Mouse (Mus musculus) midbrain, embryonic 12.5 days (tissue): ENCODE results near the gene 4930402F06Rik. TPM values are rescaled to one million over a fixed set of nuclear protein-coding genes. Genes with fewer than 3 reads are reported as not detected.

Experiments
- ATAC-seq: fragments of 200-750 bp; cut with Nextera tagmentation; 2 replicates; pipeline ENCODE4 v1.8.0; 2017; ENCODE audit warnings: low read depth, moderate TSS enrichment, moderate library complexity; ENCODE audit not compliant: low FRiP score
- H3K27ac ChIP-seq: fragments of 300-500 bp; sonication (generic); replicated peaks from 2 replicates; pipeline ENCODE4 v1.5.1; 2016; ENCODE audit warnings: mild to moderate bottlenecking
- H3K27me3 ChIP-seq: fragments of 300-500 bp; sonication (generic); 2 replicates; pipeline ENCODE4 v1.6.1; 2016; ENCODE audit warnings: mild to moderate bottlenecking
- H3K36me3 ChIP-seq: fragments of 300-500 bp; sonication (generic); 2 replicates; pipeline ENCODE4 v1.6.1; 2016
- H3K4me1 ChIP-seq: fragments of 300-500 bp; sonication (generic); 2 replicates; pipeline ENCODE4 v1.6.1; 2016
- H3K4me2 ChIP-seq: fragments of 300-500 bp; sonication (generic); replicated peaks from 2 replicates; pipeline ENCODE4 v1.6.1; 2016; ENCODE audit warnings: mild to moderate bottlenecking, moderate library complexity
- H3K4me3 ChIP-seq: fragments of 300-500 bp; sonication (generic); 2 replicates; pipeline ENCODE4 v1.5.1; 2016; ENCODE audit warnings: mild to moderate bottlenecking
- H3K9ac ChIP-seq: fragments of 300-500 bp; sonication (generic); replicated peaks from 2 replicates; pipeline ENCODE4 v1.6.1; 2016; ENCODE audit warnings: mild to moderate bottlenecking, moderate library complexity
- H3K9me3 ChIP-seq: fragments of 300-500 bp; sonication (generic); 2 replicates; pipeline ENCODE4 v1.6.1; 2016; ENCODE audit warnings: mild to moderate bottlenecking
- WGBS: fragments of 180-500 bp; shearing (Covaris S2); methylation state at CpG from one replicate; pipeline ENCODE4 v1.1.7; 2016; 5-methylcytosine and 5-hydroxymethylcytosine counted together
- polyA plus RNA-seq: library from polyadenylated mRNA; unstranded; fragments of >200 nt; fragmentation: Nextera tagmentation; extraction: Ambion mirVana; gene quantifications from 2 replicates; pipeline ENCODE4 v1.2.1, GENCODE M21; 2016

Gene 4930402F06Rik
- polyA plus RNA-seq, 1 experiment from 2014 or later = not detected

DNA sequence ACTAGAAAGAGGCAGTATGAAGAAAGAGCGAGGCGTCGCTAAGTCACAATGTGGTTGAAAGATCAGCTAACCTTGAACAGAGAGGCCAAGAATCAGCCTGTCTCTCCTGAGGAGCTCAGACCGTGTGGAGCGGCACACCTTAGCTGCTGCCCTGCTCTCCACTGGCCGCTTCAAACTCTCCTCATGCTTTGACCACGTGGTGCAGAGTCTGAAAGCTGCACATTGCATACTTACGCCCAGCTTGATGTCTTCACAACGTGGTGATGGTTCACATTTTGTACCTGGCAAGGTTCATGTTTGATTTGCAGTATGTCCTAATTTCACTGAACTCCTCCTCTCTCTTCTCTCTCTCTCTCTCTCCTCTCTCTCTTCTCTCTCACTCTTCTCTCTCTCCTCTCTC is 17.7 kb downstream of the 4930402F06Rik start:
- Histone ChIP-seq H3K4me3 (no peak overlapping the region), H3K27ac (no peak overlapping the region), H3K27me3 (no peaks in the 10 kb centered on the region), H3K4me1 (no peaks in the 10 kb centered on the region), H3K36me3 (no peaks in the 10 kb centered on the region), H3K9ac (no peak overlapping the region), H3K4me2 (no peak overlapping the region), H3K9me3 (no peaks in the 10 kb centered on the region)
- no peak for ATAC-seq
- WGBS = 79% methylated on average over 9 of the region's 9 CpGs

DNA sequence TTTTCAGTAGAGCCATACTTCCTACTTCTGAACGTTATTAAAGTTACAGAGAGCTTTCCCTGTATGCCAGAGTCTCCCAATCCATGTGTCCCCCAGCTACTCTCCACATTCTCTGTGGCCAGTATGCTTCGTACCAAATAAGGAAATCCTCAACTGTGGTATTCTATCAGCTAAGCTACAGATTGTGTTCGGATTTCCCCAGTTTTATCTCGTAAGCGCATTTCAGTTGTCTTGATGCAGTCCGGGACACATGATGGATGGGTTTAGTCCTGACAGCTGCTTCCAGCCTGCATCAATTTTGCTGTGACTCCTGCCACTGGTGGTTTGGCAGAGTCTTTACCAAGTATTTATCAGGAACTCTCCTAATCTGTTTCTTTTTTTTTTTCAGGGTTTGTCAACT is 19.4 kb downstream of the 4930402F06Rik start:
- no peaks in the 10 kb centered on the region for H3K36me3 ChIP-seq
- no peaks in the 10 kb centered on the region for H3K27me3 ChIP-seq
- H3K4me2 ChIP-seq = no peak overlapping the region
- no peak for ATAC-seq
- no peaks in the 10 kb centered on the region for H3K4me1 ChIP-seq
- no peak overlapping the region for H3K9ac ChIP-seq
- 76% methylated on average over 6 of the region's 6 CpGs for WGBS
- H3K27ac ChIP-seq = no peak overlapping the region
- H3K4me3 ChIP-seq = no peak overlapping the region
- H3K9me3 ChIP-seq = no peaks in the 10 kb centered on the region

DNA sequence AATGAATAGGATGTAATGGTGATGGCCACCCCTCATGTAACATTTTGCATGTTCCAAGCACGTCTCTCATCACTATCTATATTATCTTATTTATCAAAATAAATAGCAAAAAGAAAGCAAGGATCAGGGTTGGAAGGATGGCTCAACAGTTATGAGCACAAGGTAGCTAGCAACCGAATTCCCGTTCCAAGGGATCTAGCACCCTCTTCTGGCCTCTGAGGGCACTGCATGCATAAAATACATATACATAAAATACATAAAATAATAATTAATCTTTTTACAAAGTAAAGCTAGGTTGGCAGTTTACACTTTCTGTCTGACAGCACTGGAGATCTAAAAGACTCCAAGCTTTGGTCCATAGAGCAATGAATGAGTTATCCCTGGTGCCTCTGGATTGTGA is 24.0 kb downstream of the 4930402F06Rik start:
- WGBS = 13% methylated on average over 3 of the region's 3 CpGs
- ATAC-seq = no peak
- no peak overlapping the region for H3K4me3 ChIP-seq

DNA sequence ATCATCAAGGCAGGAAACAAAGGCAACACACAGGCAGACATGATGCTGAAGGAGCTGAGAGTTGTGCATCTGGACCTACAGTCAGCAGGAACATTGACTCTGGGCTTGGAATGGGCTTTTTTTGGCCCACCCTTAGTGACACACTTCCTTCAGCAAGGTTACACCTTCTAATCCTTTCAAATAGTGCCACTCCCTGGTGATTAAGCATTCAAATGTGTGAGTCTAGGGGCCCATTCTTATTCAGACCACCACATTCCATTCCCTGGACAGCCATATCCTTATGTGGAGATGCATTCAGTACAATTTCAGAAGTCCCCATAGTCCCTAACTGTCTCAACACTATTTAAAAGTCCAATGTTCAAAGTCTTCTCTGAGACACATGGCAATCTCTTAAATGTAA is 26.3 kb downstream of the 4930402F06Rik start:
- Histone ChIP-seq H3K27me3 (no peaks in the 10 kb centered on the region), H3K4me3 (no peak overlapping the region), H3K36me3 (no peaks in the 10 kb centered on the region), H3K27ac (no peak overlapping the region), H3K4me1 (no peaks in the 10 kb centered on the region), H3K9me3 (no peaks in the 10 kb centered on the region), H3K9ac (no peak overlapping the region), H3K4me2 (no peak overlapping the region)
- no peak for ATAC-seq

More for the DNA sequence above, 24.0 kb downstream of the 4930402F06Rik start:
- no peak overlapping the region for H3K9ac ChIP-seq
- H3K4me2 ChIP-seq = no peak overlapping the region
- H3K9me3 ChIP-seq = no peaks in the 10 kb centered on the region
- no peaks in the 10 kb centered on the region for H3K4me1 ChIP-seq
- H3K27me3 ChIP-seq = no peaks in the 10 kb centered on the region
- H3K27ac ChIP-seq = no peak overlapping the region
- H3K36me3 ChIP-seq = no peaks in the 10 kb centered on the region

DNA sequence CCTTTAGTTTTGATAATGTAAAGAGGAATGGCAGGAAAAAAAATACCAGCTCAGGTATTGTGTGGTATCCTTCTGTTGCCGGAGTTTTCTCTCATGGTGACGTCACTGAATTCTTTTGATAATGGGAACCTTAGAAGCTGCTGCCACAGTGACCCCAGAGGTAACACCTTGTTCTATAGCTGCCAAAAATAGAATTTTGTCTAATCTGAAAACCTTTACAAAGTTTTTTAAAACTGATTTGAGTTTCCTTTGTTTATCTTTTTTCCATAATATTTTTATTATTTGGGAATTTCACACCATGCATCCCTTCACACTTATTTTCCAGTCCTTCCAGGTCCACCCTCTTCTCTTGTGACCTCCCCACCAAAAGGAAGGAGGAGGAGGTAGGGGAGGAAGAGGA is 29.3 kb downstream of the 4930402F06Rik start, which contains the start of gene 4930568D16Rik:
Gene 4930568D16Rik, minus strand, starts transcription at position 101 of the 400 bp plus-strand sequence.
- Histone ChIP-seq H3K4me1 (no peaks in the 10 kb centered on the region), H3K27ac (no peak within 1 kb of the TSS), H3K4me2 (no peak within 1 kb of the TSS), H3K27me3 (no peaks in the 10 kb centered on the region), H3K9ac (no peak within 1 kb of the TSS), H3K4me3 (no peak within 1 kb of the TSS), H3K36me3 (no peaks in the 10 kb centered on the region), H3K9me3 (no peaks in the 10 kb centered on the region)
- ATAC-seq = no peak
- WGBS = 90% methylated on average over 2 of the region's 2 CpGs

DNA sequence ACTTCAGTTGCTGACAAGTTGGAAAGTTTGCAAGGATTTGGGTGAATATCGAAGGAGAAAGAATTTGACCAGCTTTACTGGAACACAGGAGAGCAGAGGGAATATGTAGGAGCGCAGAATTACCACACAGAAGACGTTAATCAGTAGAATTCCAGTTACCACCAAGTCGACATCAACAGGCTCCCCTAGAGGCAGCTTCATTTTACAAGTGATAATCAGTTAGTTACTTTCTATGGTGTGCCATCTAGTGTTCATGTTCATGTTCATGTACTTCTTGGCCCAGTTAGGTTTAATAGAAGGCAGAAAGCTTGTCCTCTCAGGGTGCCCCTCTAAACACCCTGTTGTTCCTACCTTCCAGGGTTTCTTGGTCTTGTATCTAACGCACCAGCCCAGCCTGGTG is 47.8 kb downstream of the 4930402F06Rik start:
- Histone ChIP-seq H3K9me3 (no peaks in the 10 kb centered on the region), H3K27ac (no peak overlapping the region), H3K36me3 (no peaks in the 10 kb centered on the region), H3K9ac (no peak overlapping the region), H3K4me3 (no peak overlapping the region), H3K4me1 (no peaks in the 10 kb centered on the region), H3K4me2 (no peak overlapping the region), H3K27me3 (no peaks in the 10 kb centered on the region)
- 68% methylated on average over 5 of the region's 5 CpGs for WGBS
- no peak for ATAC-seq

DNA sequence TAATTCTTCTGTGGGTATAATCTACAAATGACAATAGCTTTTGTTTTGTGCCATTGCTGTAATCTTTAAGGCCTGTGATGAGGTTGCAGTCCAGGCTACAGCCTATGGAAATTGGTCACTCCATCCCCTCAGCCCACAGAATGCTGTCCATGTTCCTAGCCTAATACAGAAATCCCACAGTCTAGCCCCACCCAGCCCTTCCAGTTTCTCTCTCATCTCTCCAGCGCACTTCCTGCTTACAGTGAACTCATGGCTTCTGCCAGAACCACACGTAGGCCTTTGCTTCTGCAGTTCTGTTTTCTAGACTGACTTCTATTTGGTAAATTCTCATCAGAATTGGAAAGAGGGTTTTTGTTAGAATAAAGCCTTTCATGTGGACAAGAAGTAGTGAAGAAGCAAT is 51.0 kb downstream of the 4930402F06Rik start:
- Histone ChIP-seq H3K36me3 (no peaks in the 10 kb centered on the region), H3K4me2 (no peak overlapping the region), H3K27ac (no peak overlapping the region), H3K9me3 (no peaks in the 10 kb centered on the region), H3K27me3 (no peaks in the 10 kb centered on the region), H3K9ac (no peak overlapping the region), H3K4me3 (no peak overlapping the region), H3K4me1 (no peaks in the 10 kb centered on the region)
- WGBS = 83% methylated on average over 2 of the region's 2 CpGs
- no peak for ATAC-seq

DNA sequence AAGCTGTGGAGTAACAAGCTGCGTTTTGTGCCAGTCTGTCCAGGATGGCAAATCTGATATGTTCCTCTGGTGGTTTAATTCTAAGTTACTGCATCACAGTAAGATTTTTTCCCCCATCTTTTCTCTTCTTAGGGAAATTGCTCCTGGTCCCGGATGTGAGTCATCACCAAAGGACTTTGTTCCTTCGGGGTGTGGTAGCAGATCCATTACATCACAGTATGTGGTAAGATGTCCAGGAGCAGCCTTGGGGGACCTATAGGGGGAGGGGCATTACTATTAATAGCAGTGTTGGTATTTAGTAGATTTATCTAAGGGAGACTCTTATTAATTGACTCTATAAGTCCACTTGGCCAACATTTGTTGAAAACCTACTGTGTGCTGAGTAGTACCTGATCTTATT is 54.4 kb downstream of the 4930402F06Rik start:
- Histone ChIP-seq H3K4me1 (no peaks in the 10 kb centered on the region), H3K4me2 (no peak overlapping the region), H3K4me3 (no peak overlapping the region), H3K9ac (no peak overlapping the region), H3K9me3 (no peaks in the 10 kb centered on the region), H3K27me3 (no peaks in the 10 kb centered on the region), H3K27ac (no peak overlapping the region), H3K36me3 (no peaks in the 10 kb centered on the region)
- no peak for ATAC-seq
- 88% methylated on average over 3 of the region's 3 CpGs for WGBS

DNA sequence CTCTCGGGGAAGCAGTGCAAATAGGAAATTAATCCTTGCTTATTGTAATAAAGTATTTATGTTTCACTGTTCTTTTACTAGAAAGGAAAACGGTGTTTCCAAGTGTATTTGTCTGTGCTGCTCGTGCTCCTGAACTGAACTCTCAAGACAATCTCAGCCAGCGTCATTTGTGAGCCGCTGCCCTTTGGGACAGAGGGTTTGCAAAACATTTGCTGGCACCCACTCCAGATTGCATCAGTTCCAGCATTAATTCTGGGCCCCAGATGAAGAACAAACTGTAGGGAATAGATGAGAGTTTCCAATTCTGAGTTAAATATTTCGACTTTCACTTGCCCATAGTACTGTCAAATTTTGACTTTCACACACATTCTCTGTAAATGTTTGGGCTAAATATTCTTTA is 58.3 kb downstream of the 4930402F06Rik start:
- Histone ChIP-seq H3K27ac (no peak overlapping the region), H3K9ac (no peak overlapping the region), H3K27me3 (0 out of 2 replicates have a peak, but pooled peaks cover 7% of the 10 kb centered on the region), H3K4me1 (peaks cover 17% of the 10 kb centered on the region), H3K9me3 (no peaks in the 10 kb centered on the region), H3K36me3 (no peaks in the 10 kb centered on the region), H3K4me3 (no peak overlapping the region), H3K4me2 (no peak overlapping the region)
- ATAC-seq = no peak
- 90% methylated on average over 6 of the region's 6 CpGs for WGBS

DNA sequence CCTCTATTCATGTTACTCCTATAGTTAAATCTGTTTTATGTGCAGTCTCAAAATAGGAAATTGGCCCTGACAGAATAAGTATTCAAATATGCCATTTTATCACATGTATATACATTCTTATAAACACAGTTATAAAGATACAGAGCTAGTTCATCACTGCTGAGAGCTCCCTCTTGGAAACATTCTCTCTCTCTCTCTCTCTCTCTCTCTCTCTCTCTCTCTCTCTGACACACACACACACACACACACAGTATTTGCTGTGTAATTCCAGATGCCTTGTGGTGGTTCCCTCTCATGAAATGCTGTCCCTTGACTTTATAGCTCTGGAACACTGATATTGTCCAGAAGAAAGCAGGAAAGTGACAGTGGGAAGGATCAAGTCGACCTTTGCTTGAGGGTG is 58.9 kb downstream of the 4930402F06Rik start:
- H3K4me1 ChIP-seq = peaks cover 17% of the 10 kb centered on the region
- no peak for ATAC-seq
- H3K27me3 ChIP-seq = 0 out of 2 replicates have a peak, but pooled peaks cover 7% of the 10 kb centered on the region
- no peak overlapping the region for H3K9ac ChIP-seq
- H3K4me2 ChIP-seq = no peak overlapping the region
- no peaks in the 10 kb centered on the region for H3K36me3 ChIP-seq
- no peak overlapping the region for H3K27ac ChIP-seq
- no peaks in the 10 kb centered on the region for H3K9me3 ChIP-seq
- WGBS = 83% methylated on average over 1 of the region's 1 CpGs
- no peak overlapping the region for H3K4me3 ChIP-seq

DNA sequence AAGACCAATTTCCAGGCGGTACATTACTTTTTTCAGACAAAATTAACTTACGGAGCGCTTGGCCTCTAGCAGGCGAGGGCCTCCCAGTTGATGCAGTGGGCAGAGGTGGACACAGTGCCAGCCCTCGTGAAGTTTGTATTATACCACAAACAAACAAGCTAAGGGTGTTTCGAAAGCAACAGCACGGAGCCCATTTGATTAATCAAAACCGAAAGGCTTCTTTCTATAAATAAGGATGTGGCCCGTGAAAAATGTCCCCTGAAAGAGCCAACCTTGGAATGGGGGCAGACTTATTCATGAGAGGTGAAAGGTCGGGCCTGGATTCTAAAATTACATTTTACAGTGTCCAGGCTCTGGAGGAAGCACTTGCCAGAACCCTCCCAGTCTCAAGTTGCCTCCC is 59.6 kb downstream of the 4930402F06Rik start:
- Histone ChIP-seq H3K27me3 (0 out of 2 replicates have a peak, but pooled peaks cover 7% of the 10 kb centered on the region), H3K9ac (peak overlapping the region; percentile 65), H3K4me2 (peak overlapping the region; percentile 95), H3K36me3 (no peaks in the 10 kb centered on the region), H3K27ac (no peak overlapping the region), H3K4me3 (peak overlapping the region; percentile 65), H3K4me1 (peaks cover 17% of the 10 kb centered on the region), H3K9me3 (no peaks in the 10 kb centered on the region)
- 46% methylated on average over 10 of the region's 10 CpGs for WGBS
- ATAC-seq = no peak

DNA sequence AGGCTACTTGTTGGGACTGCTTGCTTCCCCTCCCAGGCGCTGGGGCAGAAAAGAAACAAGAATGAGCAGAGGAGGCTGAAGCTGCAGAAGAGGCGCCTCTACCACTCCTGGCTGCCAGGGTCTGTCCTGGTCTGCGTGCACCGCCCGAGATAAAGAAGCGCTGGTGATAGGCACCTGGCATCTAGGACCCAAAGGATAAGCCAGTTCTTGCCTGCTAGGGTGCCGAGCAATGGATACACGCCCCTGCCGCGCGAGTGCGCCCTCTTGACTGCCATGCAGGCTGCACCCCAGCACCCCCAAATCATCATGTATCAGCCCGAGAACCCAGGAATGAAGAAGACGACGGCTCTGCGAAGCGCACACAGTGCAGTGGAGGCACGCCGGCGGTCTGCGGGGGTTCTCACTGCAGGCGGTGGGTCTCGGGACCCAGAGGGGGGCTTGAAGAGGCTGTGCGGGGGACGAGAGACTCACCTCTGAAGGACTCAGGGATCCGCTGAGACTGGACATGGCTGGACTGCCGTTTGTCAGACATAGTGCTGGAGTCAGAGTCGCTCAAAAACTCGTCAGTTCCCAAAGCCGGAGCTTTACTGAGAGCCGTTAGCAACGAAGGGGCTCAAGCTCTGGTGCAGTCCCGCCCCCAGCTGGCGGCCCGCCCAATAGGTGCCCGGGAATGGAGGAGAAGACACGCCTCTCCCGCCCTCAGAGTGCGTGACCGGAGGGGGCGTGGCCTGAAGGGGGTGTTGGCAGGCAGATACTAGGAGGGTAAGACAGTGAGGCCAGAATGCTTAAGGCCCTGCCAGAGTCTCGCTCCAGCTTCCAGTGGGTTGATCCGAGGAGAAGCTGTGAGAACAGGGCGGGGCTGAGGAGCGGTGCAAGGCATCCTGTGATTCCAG is 60.3 kb downstream of the 4930402F06Rik start, which contains the start of gene Stom:
Gene Stom, minus strand, starts transcription at position 589 of the 893 bp plus-strand sequence.
- Histone ChIP-seq H3K27me3 (0 out of 2 replicates have a peak, but pooled peaks cover 7% of the 10 kb centered on the region), H3K9me3 (no peaks in the 10 kb centered on the region), H3K9ac (peak within 1 kb of the TSS; percentile 65), H3K27ac (peak within 1 kb of the TSS; percentile 50), H3K4me2 (peak within 1 kb of the TSS; percentile 95), H3K4me3 (peak within 1 kb of the TSS; percentile 65), H3K4me1 (peaks cover 17% of the 10 kb centered on the region), H3K36me3 (no peaks in the 10 kb centered on the region)
- ATAC-seq = peak; percentile 100
- WGBS = under 1% methylated on average over 45 of the region's 45 CpGs
